Mouse (Mus musculus): ENCODE data around the gene Rrbp1. TPM values are rescaled to one million over a fixed set of nuclear protein-coding genes. Genes with fewer than 3 reads are reported as not detected.
A peak's percentile ranks its signal among the peaks of the same experiment; 100 is the strongest.

Gene Rrbp1
- total RNA-seq, 1 experiment from 2014 or later, result 198 TPM

GRCm38 (mm10) chr2:143915600-143916135, 95.4 kb downstream of the Rrbp1 start:
- peak; percentile 41 for DNase-seq

- peak; percentile 97 for DNase-seq
Measured at GRCm38 (mm10) chr2:143914760-143915599, 96.1 kb downstream of the Rrbp1 start, which contains the start of gene Dstn. Dstn (plus strand) TSS chr2:143915320.

GRCm38 (mm10) chr2:143914221-143914620, 96.8 kb downstream of the Rrbp1 start:
- DNase-seq, result no peak

- no peak for DNase-seq
Measured at GRCm38 (mm10) chr2:143912199-143912598, 98.9 kb downstream of the Rrbp1 start.

- no peak for DNase-seq
Measured at GRCm38 (mm10) chr2:143909230-143909629, 101.8 kb downstream of the Rrbp1 start.

- DNase-seq, result peak; percentile 66
Measured at GRCm38 (mm10) chr2:143904896-143905295, 106.2 kb downstream of the Rrbp1 start.

- no peak for DNase-seq
Measured at GRCm38 (mm10) chr2:143903376-143904045, 107.6 kb downstream of the Rrbp1 start.

GRCm38 (mm10) chr2:143900821-143901351, 110.2 kb downstream of the Rrbp1 start:
- DNase-seq, result no peak

- DNase-seq, result no peak
Measured at GRCm38 (mm10) chr2:143899470-143900220, 111.4 kb downstream of the Rrbp1 start.

Other genes with a start within 250 kb of the Rrbp1 start
- gene Bfsp1, start 148.1 kb downstream of the Rrbp1 start, total RNA-seq (2021), result 0.52 and 1.0 TPM in 2 replicates
- 258 and 286 TPM in 2 replicates for gene Dstn, start 95.9 kb downstream of the Rrbp1 start, total RNA-seq (2021)
- not detected in 2 replicates for gene Banf2, start 21.8 kb upstream of the Rrbp1 start, total RNA-seq (2021)